Mouse (Mus musculus): ENCODE measurements at regions not wholly inside any gene's neighbourhood (a gene's known extent, or its start where the extent isn't known, plus 50 kb on each side); places are given as distances from the start of the nearest gene placed in this dataset.
A peak's percentile ranks its signal among the peaks of the same experiment; 100 is the strongest.
"Not testable (repeated sequence)": the region's sequence is repeated elsewhere in the genome, so short reads cannot be mapped to it uniquely, and the experiment has no call there.

- DNase-seq (ENCODE audit: low spot score in 2 of 2): no peak
Measured at GRCm38 (mm10) chr15:87818566-87818965, 274.5 kb downstream of the Fam19a5 start.

- no peak for DNase-seq (ENCODE audit: low spot score in 2 of 2)
Measured at GRCm38 (mm10) chr15:87842097-87842496, 298.0 kb downstream of the Fam19a5 start.

GRCm38 (mm10) chr15:87859069-87859468 lies 315.0 kb downstream of the Fam19a5 start:
- DNase-seq (ENCODE audit: low spot score in 2 of 2): no peak

GRCm38 (mm10) chr15:87876286-87876899 lies 332.3 kb downstream of the Fam19a5 start:
- DNase-seq (ENCODE audit: low spot score in 2 of 2): no peak

GRCm38 (mm10) chr15:87890903-87891302 lies 346.8 kb downstream of the Fam19a5 start:
- DNase-seq (ENCODE audit: low spot score in 2 of 2): no peak

- DNase-seq (ENCODE audit: low spot score in 2 of 2): not testable (repeated sequence)
Measured at GRCm38 (mm10) chr15:87894866-87895265, 350.8 kb downstream of the Fam19a5 start.

- no peak for DNase-seq (ENCODE audit: low spot score in 2 of 2)
Measured at GRCm38 (mm10) chr15:87898655-87899054, 354.6 kb downstream of the Fam19a5 start.

GRCm38 (mm10) chr15:87904436-87904835 lies 360.3 kb downstream of the Fam19a5 start:
- DNase-seq (ENCODE audit: low spot score in 2 of 2): no peak

GRCm38 (mm10) chr15:87906310-87906709 lies 362.2 kb downstream of the Fam19a5 start:
- no peak for DNase-seq (ENCODE audit: low spot score in 2 of 2)

GRCm38 (mm10) chr15:87922091-87922490 lies 378.0 kb downstream of the Fam19a5 start:
- peak in 1 of 2 experiments; percentile 40 for DNase-seq (ENCODE audit: low spot score in 2 of 2)

- DNase-seq (ENCODE audit: low spot score in 2 of 2): no peak
Measured at GRCm38 (mm10) chr15:87922781-87923446, 378.8 kb downstream of the Fam19a5 start.

GRCm38 (mm10) chr15:87923906-87924305 lies 379.8 kb downstream of the Fam19a5 start:
- DNase-seq (ENCODE audit: low spot score in 2 of 2): no peak

GRCm38 (mm10) chr15:87936041-87936440 lies 391.9 kb downstream of the Fam19a5 start:
- DNase-seq (ENCODE audit: low spot score in 2 of 2): no peak

GRCm38 (mm10) chr15:87940837-87941236 lies 396.7 kb downstream of the Fam19a5 start:
- DNase-seq (ENCODE audit: low spot score in 2 of 2): peak; percentile 27 to 28

- DNase-seq (ENCODE audit: low spot score in 2 of 2): no peak
Measured at GRCm38 (mm10) chr15:87952531-87952930, 408.4 kb downstream of the Fam19a5 start.

- no peak for DNase-seq (ENCODE audit: low spot score in 2 of 2)
Measured at GRCm38 (mm10) chr15:87955685-87956256, 411.7 kb downstream of the Fam19a5 start.

GRCm38 (mm10) chr15:87958866-87959265 lies 414.8 kb downstream of the Fam19a5 start:
- no peak for DNase-seq (ENCODE audit: low spot score in 2 of 2)

- DNase-seq (ENCODE audit: low spot score in 2 of 2): no peak
Measured at GRCm38 (mm10) chr15:87972641-87973040, 428.5 kb downstream of the Fam19a5 start.

- DNase-seq (ENCODE audit: low spot score in 2 of 2): no peak
Measured at GRCm38 (mm10) chr15:87987322-87987985, 443.4 kb downstream of the Fam19a5 start.

GRCm38 (mm10) chr15:87994546-87994945 lies 450.4 kb downstream of the Fam19a5 start:
- DNase-seq (ENCODE audit: low spot score in 2 of 2): no peak

GRCm38 (mm10) chr15:88017076-88017475 lies 473.0 kb downstream of the Fam19a5 start:
- DNase-seq (ENCODE audit: low spot score in 2 of 2): no peak

GRCm38 (mm10) chr15:88032751-88033150 lies 488.7 kb downstream of the Fam19a5 start:
- no peak for DNase-seq (ENCODE audit: low spot score in 2 of 2)
